Mouse (Mus musculus): ENCODE results near the gene S100pbp. TPM values are rescaled to one million over a fixed set of nuclear protein-coding genes. Genes with fewer than 3 reads are reported as not detected.
"Not testable (repeated sequence)": the region's sequence is repeated elsewhere in the genome, so short reads cannot be mapped to it uniquely, and the experiment has no call there.

S100pbp gene
- polyA plus RNA-seq, 1 experiment from 2014 or later: 14.5 TPM

DNA sequence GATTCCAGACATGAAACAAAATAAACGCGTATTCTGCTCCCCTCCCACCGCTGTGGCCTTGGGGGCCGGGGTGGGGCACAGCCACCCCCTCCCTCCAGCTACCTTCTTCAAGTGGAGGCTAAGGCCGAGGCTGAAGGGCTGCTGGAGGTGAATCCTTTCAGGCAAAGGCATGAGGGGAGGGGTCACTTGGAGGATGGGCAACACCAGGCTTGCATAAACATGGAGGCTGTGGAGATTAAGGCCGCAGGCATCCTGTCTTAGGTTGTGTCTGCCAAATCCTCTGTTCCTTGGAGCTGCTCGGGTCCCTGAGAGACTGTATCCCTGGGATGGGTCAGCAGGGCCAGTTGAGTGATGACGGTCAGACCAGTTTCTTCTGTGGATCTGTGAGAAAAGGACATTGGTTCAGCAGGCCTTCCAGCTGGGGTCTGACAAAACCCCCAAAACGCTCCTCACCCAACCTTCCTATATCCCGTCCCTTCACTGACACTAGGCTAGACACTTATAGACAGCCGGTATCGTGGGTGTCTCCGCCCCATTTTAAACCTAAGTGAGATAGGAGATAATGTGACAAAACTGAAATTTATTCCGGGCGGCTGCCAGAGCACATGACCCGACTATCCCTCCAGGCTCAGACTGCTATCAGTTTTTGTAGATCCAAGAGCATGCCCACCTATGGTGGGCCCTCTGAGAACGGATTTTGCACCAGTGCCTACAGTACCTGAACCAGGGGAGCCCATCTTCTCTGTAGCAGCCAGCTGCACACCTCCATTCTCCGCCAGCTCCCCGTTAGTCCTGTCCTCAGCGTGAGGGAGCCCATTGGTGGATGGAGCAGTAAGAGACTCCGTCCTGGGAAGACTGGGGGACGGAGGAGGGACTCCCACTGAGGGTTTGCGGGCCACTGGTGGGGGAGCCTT lies 31.8 kb upstream of the S100pbp start:
- Histone ChIP-seq H3K4me1 (replicated peaks; ENCODE audit: insufficient read depth, low read length) (peaks cover 5% of the 10 kb centered on the region), H3K27ac (no peak overlapping the region), H3K27me3 (ENCODE audit: insufficient read depth, low read length) (no peaks in the 10 kb centered on the region), H3K36me3 (ENCODE audit: insufficient read depth, low read length) (peaks cover 56% of the 10 kb centered on the region), H3K4me3 (replicated peaks; ENCODE audit: low read depth, low read length) (no peak overlapping the region), H3K4me2 (ENCODE audit: low read length) (no peak overlapping the region), H3K9ac (ENCODE audit: low read depth, low read length) (no peak overlapping the region), H3K9me3 (replicated peaks; ENCODE audit: low read length) (no peaks in the 10 kb centered on the region)
- DNase-seq (ENCODE audit: low spot score): no peak
- WGBS: 81% methylated on average over 23 of the region's 23 CpGs
- no peak for ATAC-seq (replicated peaks; ENCODE audit: low FRiP score, low read depth)
- no peak for TF ChIP-seq CTCF (IDR thresholded peaks at IDR 0.05; ENCODE audit: low read depth)

DNA sequence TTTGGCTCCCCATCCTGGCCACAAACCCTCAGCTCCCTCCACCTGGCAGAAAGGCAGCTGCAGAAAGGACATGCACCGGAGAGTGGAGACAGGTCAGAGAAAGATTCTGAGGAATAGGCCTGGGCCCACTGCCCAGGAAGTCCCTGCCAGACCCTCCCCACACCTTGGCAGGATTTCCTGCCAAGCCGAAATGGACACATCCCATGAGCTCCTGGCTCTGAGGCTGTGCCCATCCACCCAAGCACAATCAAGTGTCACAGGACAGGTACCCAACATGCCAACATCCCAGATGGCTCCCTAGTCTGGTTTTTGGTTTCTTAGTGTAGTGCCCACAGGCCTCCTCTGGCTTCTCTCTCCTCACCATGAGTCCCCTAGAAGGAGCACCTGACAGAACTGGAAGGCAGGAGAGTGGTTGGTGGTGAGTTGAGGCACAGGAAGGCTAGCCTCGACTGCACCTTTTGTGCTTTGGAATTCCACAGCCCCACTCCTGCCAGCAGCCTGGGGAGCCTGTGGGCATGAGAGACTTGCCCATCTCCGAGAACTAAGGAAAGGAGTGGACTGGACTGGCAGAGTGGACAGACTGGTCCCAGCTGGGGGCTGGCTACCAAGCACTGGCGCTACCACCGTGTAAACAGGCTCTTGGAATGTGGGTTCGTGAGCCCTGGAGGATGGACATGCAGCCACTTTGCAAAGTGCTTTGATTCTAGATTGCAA lies 31.0 kb upstream of the S100pbp start:
- no peak overlapping the region for H3K9ac ChIP-seq (ENCODE audit: low read depth, low read length)
- no peaks in the 10 kb centered on the region; the same call in 1 of the 2 replicates for H3K4me1 ChIP-seq (replicated peaks; ENCODE audit: insufficient read depth, low read length)
- 67% methylated on average over 7 of the region's 7 CpGs for WGBS
- ATAC-seq (replicated peaks; ENCODE audit: low FRiP score, low read depth) (no peak), DNase-seq (ENCODE audit: low spot score) (no peak)
- peaks cover 59% of the 10 kb centered on the region for H3K36me3 ChIP-seq (ENCODE audit: insufficient read depth, low read length)
- H3K27ac ChIP-seq: no peak overlapping the region
- no peak overlapping the region for H3K4me3 ChIP-seq (replicated peaks; ENCODE audit: low read depth, low read length)
- no peaks in the 10 kb centered on the region for H3K9me3 ChIP-seq (replicated peaks; ENCODE audit: low read length)
- no peak overlapping the region for H3K4me2 ChIP-seq (ENCODE audit: low read length)
- H3K27me3 ChIP-seq (ENCODE audit: insufficient read depth, low read length): no peaks in the 10 kb centered on the region
- TF ChIP-seq CTCF (IDR thresholded peaks at IDR 0.05; ENCODE audit: low read depth): no peak

DNA sequence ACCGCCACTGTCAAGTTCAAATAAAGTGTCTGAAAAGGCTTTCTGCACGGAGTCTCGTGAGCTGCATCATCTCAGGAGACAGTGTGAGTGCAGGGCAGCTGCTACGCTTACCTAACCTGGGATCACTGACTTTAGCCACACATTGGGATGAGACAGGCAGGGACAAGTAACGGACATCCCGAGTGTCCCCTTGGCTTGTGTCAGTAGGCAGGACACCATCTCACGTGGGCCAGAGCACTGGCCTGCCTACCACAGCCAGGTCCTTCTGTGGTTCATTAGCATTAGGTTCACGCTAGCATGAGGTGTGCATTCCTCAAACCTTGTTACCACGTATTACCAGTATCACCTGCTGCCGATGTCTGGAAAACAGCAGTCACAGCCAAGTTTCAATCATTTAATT lies 29.7 kb upstream of the S100pbp start:
- no peak overlapping the region for H3K4me3 ChIP-seq (replicated peaks; ENCODE audit: low read depth, low read length)
- 90% methylated on average over 10 of the region's 10 CpGs for WGBS

DNA sequence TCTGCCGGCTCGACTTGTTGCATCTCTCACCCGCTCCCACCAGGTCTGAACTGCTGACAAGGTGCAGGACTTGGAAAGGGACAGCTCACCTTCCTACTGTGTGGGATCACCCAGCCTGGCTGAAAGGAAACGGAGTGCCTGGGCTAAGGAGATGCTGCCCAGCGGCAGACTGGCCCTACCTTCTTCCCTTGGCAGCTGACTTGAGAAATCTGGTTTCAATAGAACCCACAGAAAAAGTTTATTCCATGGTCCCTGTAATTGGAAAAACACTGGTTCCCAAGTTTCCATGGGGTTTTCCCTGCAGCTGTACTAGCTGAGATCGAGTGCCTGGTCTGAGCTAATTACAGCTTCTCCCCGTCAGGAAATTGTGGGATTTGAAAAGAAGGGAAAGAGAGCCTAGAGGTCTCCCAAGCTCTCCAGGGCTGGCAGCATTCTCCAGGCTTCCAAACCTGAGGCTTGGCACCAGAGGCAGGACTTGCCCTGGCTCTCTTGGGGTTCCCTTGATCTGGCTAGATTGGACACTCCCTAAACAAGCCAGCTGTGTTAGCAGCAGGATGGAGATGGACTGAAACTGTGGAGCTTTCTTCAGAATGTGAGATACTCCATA lies 29.1 kb upstream of the S100pbp start:
- Histone ChIP-seq H3K27me3 (ENCODE audit: insufficient read depth, low read length) (no peaks in the 10 kb centered on the region), H3K27ac (no peak overlapping the region), H3K4me2 (ENCODE audit: low read length) (no peak overlapping the region), H3K36me3 (ENCODE audit: insufficient read depth, low read length) (peaks cover 64% of the 10 kb centered on the region), H3K4me1 (replicated peaks; ENCODE audit: insufficient read depth, low read length) (no peaks in the 10 kb centered on the region; the same call in 1 of the 2 replicates), H3K4me3 (replicated peaks; ENCODE audit: low read depth, low read length) (no peak overlapping the region), H3K9me3 (replicated peaks; ENCODE audit: low read length) (no peaks in the 10 kb centered on the region), H3K9ac (ENCODE audit: low read depth, low read length) (no peak overlapping the region)
- WGBS: 75% methylated on average over 7 of the region's 7 CpGs
- TF ChIP-seq CTCF (IDR thresholded peaks at IDR 0.05; ENCODE audit: low read depth): no peak
- no peak for ATAC-seq (replicated peaks; ENCODE audit: low FRiP score, low read depth)
- no peak for DNase-seq (ENCODE audit: low spot score)

More for the DNA sequence above, 29.7 kb upstream of the S100pbp start:
- H3K4me2 ChIP-seq (ENCODE audit: low read length): no peak overlapping the region
- H3K27ac ChIP-seq: no peak overlapping the region
- H3K27me3 ChIP-seq (ENCODE audit: insufficient read depth, low read length): no peaks in the 10 kb centered on the region
- H3K4me1 ChIP-seq (replicated peaks; ENCODE audit: insufficient read depth, low read length): no peaks in the 10 kb centered on the region; the same call in 1 of the 2 replicates
- TF ChIP-seq CTCF (IDR thresholded peaks at IDR 0.05; ENCODE audit: low read depth): no peak
- H3K9me3 ChIP-seq (replicated peaks; ENCODE audit: low read length): no peaks in the 10 kb centered on the region
- no peak for ATAC-seq (replicated peaks; ENCODE audit: low FRiP score, low read depth)
- H3K36me3 ChIP-seq (ENCODE audit: insufficient read depth, low read length): peaks cover 67% of the 10 kb centered on the region
- no peak overlapping the region for H3K9ac ChIP-seq (ENCODE audit: low read depth, low read length)
- DNase-seq (ENCODE audit: low spot score): no peak

DNA sequence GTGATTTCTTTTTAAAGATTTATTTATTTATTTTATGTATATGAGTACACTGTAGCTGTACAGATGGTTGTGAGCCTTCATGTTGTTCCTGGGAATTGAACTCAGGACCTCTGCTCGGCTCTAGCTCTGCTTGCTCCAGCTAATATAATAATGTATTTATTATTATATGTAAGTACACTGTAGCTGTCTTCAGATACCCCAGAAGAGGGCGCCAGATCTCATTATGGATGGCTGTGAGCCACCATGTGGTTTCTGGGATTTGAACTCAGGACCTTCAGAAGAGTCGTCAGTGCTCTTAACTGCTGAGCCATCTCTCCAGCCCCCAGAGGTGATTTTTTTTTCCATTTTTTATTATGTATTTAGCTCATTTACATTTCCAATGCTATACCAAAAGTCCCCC lies 23.0 kb upstream of the S100pbp start:
- not testable (repeated sequence) for H3K4me2 ChIP-seq (ENCODE audit: low read length); H3K4me3 ChIP-seq (replicated peaks; ENCODE audit: low read depth, low read length); H3K9ac ChIP-seq (ENCODE audit: low read depth, low read length); H3K27ac ChIP-seq; H3K9me3 ChIP-seq (replicated peaks; ENCODE audit: low read length); ATAC-seq (replicated peaks; ENCODE audit: low FRiP score, low read depth); DNase-seq (ENCODE audit: low spot score); H3K4me1 ChIP-seq (replicated peaks; ENCODE audit: insufficient read depth, low read length); H3K27me3 ChIP-seq (ENCODE audit: insufficient read depth, low read length)
- TF ChIP-seq CTCF (IDR thresholded peaks at IDR 0.05; ENCODE audit: low read depth): peak; percentile 63
- H3K36me3 ChIP-seq (ENCODE audit: insufficient read depth, low read length): peaks cover 49% of the 10 kb centered on the region
- WGBS: 81% methylated on average over 3 of the region's 3 CpGs

DNA sequence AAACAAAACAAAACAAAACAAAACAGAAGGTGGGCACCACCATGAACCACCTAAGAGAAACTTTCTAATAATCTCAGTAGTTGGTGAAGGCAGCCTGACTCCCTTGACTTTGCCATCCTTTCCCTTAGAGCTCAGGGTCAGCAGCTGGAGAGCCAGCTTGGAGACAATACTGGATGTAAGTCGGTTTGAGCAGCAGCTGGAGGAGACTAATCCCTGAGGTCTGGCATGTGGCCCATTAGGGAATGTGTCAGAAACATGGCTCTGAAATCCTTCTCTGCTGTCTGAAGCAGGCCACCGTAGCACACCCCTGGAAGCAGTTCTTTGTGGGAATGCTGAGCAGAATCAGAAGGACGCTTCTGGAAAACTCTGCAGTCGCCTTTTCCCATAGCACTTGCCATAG lies 21.9 kb upstream of the S100pbp start:
- TF ChIP-seq CTCF (IDR thresholded peaks at IDR 0.05; ENCODE audit: low read depth): no peak
- no peak for ATAC-seq (replicated peaks; ENCODE audit: low FRiP score, low read depth)
- 81% methylated on average over 4 of the region's 4 CpGs for WGBS
- Histone ChIP-seq H3K36me3 (ENCODE audit: insufficient read depth, low read length) (peaks cover 51% of the 10 kb centered on the region), H3K4me1 (replicated peaks; ENCODE audit: insufficient read depth, low read length) (no peaks in the 10 kb centered on the region), H3K9me3 (replicated peaks; ENCODE audit: low read length) (no peaks in the 10 kb centered on the region), H3K4me3 (replicated peaks; ENCODE audit: low read depth, low read length) (no peak overlapping the region), H3K27ac (no peak overlapping the region), H3K27me3 (ENCODE audit: insufficient read depth, low read length) (no peaks in the 10 kb centered on the region), H3K4me2 (ENCODE audit: low read length) (no peak overlapping the region), H3K9ac (ENCODE audit: low read depth, low read length) (no peak overlapping the region)
- no peak for DNase-seq (ENCODE audit: low spot score)

Data from kidney, postnatal 0 days (tissue).